Mouse (Mus musculus) liver, adult 2 months (tissue): ENCODE results near the gene Fam160b1.

Source experiments
- CTCF ChIP-seq: fragments of 200-500 bp; IDR thresholded peaks from 2 replicates; pipeline ENCODE4 v1.5.1; 2011; ENCODE audit warnings: low read depth, low read length, control low read depth
- POLR2A ChIP-seq: fragments of 200-500 bp; IDR thresholded peaks from 2 replicates; pipeline ENCODE4 v1.6.1; 2011; ENCODE audit warnings: low read length, control low read depth; ENCODE audit not compliant: insufficient read depth; ENCODE audit errors: extremely low read depth

DNA sequence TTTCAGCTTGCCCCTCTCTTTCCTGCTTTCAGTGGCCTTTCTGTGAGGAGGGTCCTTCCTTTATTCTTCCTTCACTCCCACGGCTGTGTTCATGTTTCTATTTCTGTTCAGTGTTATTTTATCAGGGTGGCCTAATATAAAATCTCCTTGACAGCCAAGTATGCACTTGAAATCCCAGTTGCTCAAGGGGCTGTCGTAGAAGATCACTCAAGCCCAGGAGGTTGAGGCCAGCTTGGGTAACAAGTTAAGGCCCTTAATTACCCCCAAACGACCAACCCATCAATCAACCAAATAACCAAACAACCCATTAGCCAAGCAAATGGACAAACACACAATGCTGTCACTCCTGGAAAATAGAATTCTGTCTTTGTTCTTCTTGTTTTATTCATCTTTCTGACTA, 62.9 kb downstream of the Fam160b1 start:
- TF ChIP-seq CTCF (no peak), POLR2A (no peak)
